Mouse (Mus musculus) stomach, postnatal 0 days (tissue): Measurements from ENCODE around the gene Mrpl42.

Source experiments
- CTCF ChIP-seq: IDR thresholded peaks from 2 replicates; pipeline ENCODE4 v1.5.1; 2016; ENCODE audit warnings: antibody characterized with exemption, low read depth, mild to moderate bottlenecking, moderate library complexity
- EP300 ChIP-seq: optimal IDR thresholded peaks from 2 replicates; pipeline ENCODE3; 2016; ENCODE audit warnings: antibody characterized with exemption

GRCm38 (mm10) chr10:95539260-95539659 lies 37.5 kb upstream of the Mrpl42 start:
- TF ChIP-seq CTCF, result no peak
- no peak for TF ChIP-seq EP300
